Mouse (Mus musculus): ENCODE measurements at regions not wholly inside any gene's neighbourhood (a gene's known extent, or its start where the extent isn't known, plus 50 kb on each side); places are given as distances from the start of the nearest gene placed in this dataset.

- TF ChIP-seq POLR2A (IDR thresholded peaks at IDR 0.05; ENCODE audit: control insufficient read depth, extremely low read depth, insufficient read depth, low read length, poor library complexity) (no peak), CTCF (IDR thresholded peaks at IDR 0.05; ENCODE audit: borderline replicate concordance, control insufficient read depth, extremely low read depth, insufficient read depth, low read length, poor library complexity) (no peak)
Observed at GRCm38 (mm10) chr10:37192661-37193060, 53.9 kb upstream of the Marcks start.

Data from thymus, adult 2 months (tissue).